Mouse (Mus musculus): ENCODE data around the gene Msh5. TPM values are rescaled to one million over a fixed set of nuclear protein-coding genes. Genes with fewer than 3 reads are reported as not detected.
A peak's percentile ranks its signal among the peaks of the same experiment; 100 is the strongest.
"Not testable (repeated sequence)": the region's sequence is repeated elsewhere in the genome, so short reads cannot be mapped to it uniquely, and the experiment has no call there.

Msh5 gene
- total RNA-seq, 2 experiments from 2014 or later: 0.62 to 0.73 TPM

DNA sequence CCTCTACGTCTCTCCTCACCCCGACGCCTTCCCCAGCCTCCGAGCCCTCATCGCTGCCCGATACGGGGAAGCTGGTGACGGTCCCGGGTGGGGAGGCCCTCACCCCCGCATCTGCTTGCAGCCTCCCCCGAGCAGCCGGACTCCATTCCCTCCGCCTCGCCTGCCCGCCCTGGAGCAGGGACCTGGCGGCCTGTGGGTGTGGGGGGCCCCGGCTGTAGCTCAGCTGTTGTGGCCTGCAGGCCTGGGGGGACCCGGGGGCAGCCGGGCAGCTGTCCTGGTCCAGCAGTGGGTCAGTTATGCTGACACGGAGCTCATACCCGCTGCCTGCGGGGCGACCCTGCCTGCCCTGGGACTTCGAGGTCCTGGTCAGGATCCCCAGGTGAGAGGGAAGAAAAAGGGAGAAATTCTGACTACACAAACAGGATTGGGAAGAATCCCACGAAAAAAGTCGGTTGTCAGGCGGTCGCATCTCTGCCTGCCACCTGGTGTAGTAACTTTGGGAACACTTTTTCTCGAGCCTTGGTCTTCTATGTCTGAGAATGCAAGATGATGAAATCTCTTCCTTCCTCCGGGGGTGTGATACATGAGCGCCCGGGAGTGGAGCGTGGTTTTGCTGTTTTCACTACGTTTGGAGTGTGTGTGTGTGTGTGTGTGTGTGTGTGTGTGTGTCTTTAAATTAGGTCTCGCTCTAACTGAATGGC lies 44.9 kb downstream of the Msh5 start:
- DNase-seq: peak; percentile 26 to 31

DNA sequence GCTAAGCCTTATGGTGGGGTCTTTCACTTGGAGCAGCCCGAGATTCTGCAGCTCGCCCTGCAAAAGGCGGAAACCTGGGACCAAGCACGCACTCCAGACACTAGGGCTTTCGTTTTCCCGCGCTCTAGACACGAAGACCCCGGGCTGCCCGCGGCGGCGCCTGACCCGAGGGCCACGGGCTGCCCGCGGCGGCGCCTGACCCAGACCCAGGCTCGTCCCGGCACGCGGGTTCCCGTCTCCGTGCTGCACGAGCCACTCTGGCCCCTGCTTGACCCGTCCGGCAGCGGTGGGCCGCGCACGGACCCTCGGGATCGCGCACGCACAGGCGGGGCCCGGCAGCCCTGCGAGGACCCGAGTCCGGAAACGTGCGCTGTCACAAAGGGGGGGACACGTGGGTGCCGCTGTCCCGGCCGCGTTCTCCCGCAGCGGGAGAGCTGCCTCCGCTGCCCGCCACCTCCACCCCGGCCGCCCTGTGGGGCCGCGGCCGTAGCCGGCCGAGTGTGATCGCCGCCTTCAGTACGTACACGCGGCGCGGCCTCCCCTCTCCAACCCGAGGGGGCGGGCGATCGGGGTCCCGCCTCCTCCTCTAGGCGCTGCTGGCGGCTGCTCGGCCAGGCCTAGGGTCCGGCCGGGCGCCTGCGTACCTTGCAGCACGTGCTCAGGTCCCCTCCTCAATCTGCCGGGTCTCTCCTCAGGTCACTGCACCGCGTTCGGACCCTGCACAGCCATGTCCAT lies 45.7 kb downstream of the Msh5 start, which contains the start of gene Vars:
Gene Vars, plus strand, starts transcription at position 271 of the 735 bp plus-strand sequence.
- DNase-seq: peak; percentile 85 to 86

DNA sequence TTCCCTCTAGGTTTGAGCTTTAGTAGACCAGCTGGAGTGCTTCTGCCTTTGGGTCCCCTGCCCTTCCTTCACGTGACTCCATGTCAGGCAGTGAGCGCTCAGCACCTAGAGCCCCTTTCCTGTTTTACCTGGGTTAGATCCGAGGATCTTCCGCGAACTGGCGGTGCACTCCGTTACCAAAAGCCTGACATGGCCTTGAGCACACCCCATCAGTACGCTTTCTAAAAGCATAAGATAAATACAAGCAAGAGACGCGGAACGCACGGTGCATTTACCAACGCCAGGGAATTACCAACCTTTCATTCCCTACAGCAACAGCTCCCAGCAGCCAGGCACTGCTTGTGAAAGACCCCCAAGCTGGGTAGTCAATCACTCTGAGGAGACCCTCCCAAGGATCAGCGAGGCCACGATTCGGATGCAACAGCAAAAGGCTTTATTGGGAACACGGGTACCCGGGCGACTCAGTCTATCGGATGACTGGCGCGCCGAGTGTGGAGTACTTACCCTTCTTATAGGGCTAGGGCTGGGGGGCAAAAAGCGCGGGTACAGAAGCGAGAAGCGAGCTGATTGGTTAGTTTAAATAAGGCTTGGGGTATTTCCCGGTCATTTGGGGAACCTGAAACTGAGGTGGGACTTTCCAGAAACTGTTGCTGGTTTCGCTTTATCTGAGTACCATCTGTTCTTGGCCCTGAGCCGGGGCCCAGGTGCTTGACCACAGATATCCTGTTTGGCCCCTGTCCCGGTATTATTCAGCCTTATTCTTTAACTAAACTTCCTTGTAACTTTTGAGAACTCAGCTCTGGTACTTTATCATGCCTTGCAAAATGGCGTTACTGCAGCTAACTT lies 46.5 kb downstream of the Msh5 start:
- not testable (repeated sequence) for DNase-seq

DNA sequence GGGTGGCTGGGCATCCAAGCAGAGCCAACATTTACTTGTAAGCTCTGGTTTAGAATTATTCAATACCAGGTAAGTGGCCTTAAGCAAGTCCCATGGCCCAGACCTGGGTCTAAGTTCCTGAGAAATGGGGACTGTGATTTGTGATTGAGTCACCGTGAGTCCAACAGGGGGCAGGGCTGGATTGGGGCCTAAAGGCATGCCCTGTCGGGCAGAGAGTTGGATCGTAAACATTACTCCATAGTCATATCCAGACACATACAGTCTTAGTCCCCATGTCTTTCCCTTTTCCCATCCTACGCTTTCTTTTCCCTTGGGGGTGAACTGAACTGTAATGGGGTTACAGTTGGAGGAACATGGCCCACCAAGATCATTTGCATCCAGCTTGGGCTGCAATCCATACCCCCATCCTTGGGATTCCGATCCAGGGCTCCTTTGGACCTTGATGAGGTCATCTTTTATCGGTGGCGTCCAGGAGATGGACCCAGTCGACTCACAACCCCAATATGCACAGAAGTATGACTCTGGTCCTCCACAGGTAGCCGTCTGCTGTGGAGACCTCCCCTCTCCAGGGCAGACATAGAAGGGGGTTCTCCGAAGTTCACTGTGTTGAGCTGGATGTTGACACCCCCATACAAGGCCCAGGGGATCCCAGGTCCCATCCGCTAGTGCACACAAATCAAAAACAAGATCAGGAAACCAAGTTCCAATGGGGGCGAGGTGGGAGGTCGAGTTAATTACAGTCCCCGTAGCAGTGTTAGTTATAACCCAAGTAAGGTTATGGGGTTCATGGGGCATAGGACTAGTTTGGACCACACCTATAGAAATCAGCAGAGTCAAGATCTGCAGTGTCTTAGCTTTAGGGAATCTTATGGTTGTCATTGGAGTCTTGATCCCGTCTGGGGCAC lies 47.8 kb downstream of the Msh5 start:
- DNase-seq: no peak

DNA sequence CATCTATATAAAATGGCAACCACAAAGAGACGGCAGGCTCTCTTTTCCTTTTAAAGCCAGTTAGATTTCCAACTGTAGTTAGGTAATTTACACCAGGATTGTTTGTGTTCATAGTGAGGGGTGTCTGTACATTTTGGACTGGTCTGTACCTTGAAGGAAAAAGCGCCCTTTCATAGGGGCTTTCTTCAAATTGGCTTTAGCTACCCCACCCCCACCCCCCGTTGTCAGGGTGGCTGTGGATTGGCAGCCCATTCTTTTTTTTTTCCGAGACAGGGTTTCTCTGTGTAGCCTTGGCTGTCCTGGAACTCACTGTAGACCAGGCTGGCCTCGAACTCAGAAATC lies 49.4 kb downstream of the Msh5 start:
- no peak for DNase-seq

DNA sequence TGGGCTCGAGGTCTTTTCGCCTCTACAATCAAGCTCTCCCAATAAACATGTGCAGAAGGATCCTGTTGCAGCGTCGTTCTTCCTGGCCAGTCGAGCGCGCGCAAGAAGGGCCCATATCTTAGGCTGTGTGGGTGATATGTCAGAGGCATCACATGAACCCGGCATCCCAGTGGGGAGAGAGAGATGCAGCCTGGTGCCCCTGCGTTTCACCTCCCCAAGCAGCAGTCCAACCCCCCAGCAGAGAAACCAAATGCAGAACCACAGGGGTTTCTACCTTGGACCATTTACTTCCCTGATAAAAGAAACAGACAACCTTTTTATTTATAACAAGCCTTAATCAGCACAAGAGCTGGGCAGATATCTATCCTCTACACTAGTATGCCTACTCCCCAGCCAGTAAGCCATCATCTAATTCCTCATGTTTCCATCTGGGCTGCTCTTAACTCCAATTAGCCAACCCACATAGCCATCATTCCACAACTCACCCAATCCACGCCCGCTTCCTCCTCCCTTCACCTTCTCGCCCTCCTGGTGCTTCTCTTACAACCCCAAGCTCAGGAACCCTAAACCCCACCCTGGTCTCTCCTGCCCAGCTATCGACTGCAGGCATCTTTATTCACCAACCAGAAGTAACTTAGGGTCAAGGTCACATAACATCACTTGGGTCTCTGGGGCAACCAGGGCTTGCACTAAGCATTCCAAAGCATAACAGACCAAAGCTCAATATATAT lies 50.0 kb downstream of the Msh5 start:
- DNase-seq: no peak

DNA sequence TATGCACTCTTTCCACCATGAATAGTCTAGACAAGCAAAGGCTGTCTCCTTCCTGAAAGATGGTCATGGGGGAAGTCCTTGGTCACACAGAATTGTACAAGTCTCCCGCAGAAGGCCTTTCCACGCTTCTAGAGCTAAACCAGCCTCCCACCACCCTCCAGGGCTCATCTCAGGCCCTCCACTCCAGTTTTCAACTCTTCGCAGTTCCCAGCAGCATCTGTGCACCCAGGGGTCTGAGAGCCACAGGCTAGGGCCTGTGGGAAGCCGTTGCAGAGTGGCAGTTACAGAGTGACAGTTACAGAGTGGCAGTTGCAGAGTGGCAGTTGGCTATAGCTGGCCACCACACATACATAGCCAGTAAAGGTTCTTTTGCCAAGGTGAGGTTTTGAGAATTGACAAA lies 50.6 kb downstream of the Msh5 start:
- DNase-seq: not testable (repeated sequence)

DNA sequence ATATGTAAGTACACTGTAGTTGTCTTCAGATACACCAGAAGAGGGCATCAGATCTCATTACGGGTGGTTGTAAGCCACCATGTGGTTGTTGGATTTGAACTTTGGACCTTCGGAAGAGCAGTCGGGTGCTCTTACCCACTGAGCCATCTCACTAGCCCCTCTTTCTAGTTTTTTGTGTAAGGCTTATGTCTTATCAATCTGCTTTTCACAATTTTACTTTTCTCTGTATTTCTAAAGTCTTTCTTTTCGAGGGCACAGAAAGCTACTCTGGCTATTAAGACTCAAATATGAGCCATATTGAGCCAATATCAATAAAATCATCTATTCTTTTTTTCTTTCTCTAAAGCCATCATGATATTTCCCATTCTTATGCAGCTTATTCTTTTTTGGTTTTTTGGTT lies 51.4 kb downstream of the Msh5 start:
- DNase-seq: not testable (repeated sequence)

DNA sequence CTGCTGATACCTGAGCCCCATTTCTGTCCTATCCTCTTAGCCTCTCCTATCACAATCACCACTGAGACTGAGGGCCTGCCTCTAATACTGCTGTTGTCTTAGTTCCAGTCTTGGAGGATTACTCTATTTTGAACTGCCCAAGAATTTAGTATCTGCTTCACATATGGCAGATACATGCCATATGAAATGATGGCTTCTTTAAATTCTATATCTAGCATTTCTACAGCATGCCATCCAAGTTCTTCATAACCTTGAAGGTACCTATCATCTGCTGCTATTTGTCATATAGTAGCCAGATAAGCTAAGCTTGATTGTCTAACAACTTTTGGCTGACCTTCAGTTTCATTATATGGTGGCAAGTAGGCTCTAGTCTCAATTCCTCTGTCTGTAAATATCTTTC lies 51.8 kb downstream of the Msh5 start:
- no peak for DNase-seq

DNA sequence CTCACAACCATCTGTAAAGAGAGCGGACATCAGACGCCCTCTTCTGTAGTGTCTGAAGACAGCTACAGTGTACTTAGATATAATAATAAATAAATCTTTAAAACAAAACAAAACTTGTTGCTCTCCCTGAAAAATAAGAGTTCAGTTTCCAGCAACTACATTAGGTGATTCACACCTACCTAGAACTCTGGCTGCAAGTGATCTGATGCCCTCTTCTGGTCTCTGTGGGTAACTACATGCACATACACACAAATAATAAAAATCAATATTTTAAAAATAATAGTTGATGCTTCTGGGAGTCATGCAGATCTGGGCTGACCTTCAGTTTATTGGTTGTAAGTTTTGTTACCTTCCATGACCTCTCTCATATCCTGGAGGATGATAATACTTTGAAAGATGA lies 62.3 kb downstream of the Msh5 start:
- no peak for DNase-seq

DNA sequence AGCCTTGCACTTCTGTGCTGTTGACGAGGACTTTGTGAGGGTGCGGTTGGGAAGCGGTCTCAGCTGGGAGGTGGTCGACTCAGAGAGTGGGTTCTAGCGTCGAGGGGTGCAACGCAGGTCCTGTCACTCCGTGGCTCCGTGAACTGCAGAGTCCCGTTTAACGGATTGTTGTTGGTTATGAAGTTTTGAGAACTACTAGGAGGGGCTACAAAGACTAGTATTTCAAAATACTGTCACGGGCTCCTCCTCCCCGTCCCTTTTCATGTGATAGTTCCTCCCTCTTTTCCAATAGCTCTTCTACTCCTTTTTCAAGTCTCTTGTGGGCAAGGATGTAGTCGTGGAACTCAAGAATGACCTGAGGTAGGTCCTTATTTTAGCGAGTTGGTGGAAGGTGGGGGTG lies 64.2 kb downstream of the Msh5 start:
- no peak for DNase-seq

DNA sequence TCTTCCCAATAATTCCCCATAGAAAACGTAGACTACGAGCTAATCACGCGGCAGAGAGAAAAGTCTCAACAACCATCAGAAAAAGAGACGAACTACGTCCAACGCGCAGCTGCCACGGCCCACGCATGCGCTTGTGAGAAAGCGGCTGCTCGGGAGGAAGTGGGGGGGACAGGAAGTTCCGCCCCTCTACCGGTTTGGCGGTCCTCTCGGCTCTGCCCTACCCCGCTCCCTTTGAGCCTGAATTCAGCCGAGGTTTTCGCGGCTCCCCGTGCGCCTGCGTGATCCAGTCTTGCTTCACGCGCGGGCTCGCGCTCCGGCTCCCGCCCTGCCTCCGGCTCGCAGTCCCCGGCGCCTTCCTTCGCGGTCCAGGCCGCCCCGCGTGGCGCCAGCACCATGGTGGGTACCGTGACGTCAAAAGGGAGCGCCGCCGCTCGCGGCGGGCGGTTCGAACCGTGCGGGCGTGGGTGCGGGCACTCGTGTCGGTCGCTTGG lies 64.8 kb downstream of the Msh5 start, which contains the start of gene Lsm2:
Gene Lsm2, plus strand, starts transcription at position 173 of the 491 bp plus-strand sequence.
- peak; percentile 95 to 96 for DNase-seq

DNA sequence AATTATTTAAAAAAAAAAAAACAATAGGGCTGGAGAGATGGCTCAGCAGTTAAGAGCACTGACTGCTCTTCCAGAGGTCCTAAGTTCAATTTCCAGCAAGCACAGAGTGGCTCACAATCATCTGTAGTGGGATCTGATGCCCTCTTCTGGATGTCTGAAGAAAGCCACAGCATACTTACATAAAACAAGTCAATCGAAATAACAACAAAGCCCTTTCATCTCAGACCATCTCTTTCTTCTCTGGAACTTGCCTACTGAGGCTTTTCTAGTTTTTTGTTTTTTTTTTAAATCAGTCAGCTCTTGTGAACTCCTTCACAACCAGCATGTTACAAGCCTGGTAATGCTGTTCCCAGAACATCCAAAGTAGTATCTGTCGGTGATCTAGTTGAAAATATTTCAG lies 65.9 kb downstream of the Msh5 start:
- no peak for DNase-seq

DNA sequence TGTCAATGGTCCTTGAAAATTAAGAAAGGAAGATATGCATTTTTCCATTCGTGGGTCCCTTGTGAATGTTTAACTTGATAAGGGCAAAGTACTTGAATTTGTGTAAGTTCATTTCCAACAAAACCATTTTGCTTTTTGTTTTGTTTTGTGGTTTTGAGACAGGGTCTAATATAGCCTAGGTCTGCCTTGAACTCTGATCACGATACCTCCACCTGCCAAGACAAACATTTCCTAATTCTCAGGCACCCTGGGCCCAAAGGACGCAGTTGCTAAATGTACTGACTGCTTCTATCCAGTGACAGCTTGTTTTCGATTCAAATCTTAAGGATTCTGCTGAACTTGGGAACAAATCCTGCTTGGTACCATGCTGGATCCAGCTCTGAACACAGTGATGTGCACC lies 66.9 kb downstream of the Msh5 start:
- DNase-seq: no peak

Other genes starting within 250 kb of the Msh5 start
- under 1 TPM in 1 of 2 experiments, not detected in 1; 0.32 TPM for gene Cyp21a1, start 242.2 kb downstream of the Msh5 start, total RNA-seq (2021)
- gene Stk19, start 209.8 kb downstream of the Msh5 start, total RNA-seq (2021): 10 to 100 TPM; 54.9 to 61.0 TPM
- 10 to 100 TPM; 37.1 to 43.9 TPM for gene Dxo, start 209.7 kb downstream of the Msh5 start, total RNA-seq (2021)
- gene Skiv2l, start 196.5 kb downstream of the Msh5 start, total RNA-seq (2021): 10 to 100 TPM; 69.5 to 72.4 TPM
- gene Nelfe, start 196.4 kb downstream of the Msh5 start, total RNA-seq (2021): 10 to 100 TPM; 29.2 to 32.1 TPM
- under 1 TPM in 1 of 2 experiments, not detected in 1; 0.23 TPM for gene Cfb, start 184.2 kb downstream of the Msh5 start, total RNA-seq (2021)
- 1 to 10 TPM; 6.9 to 8.0 TPM for gene Zbtb12, start 167.3 kb downstream of the Msh5 start, total RNA-seq (2021)
- gene Gm20547, start 164.7 kb downstream of the Msh5 start, total RNA-seq (2021): not detected
- gene C2, start 148.5 kb downstream of the Msh5 start, total RNA-seq (2021): 1 to 10 TPM in 1 of 2 experiments, under 1 TPM in 1; 0.22 to 2.0 TPM
- gene Ehmt2, start 148.3 kb downstream of the Msh5 start, total RNA-seq (2021): 100 to 1,000 TPM; 175 to 182 TPM
- under 1 TPM in 1 of 2 experiments, not detected in 1; 0.28 TPM for gene Slc44a4, start 132.3 kb downstream of the Msh5 start, total RNA-seq (2021)
- 10 to 100 TPM; 37.6 to 41.2 TPM for gene Neu1, start 115.5 kb downstream of the Msh5 start, total RNA-seq (2021)
- gene Hspa1b, start 87.5 kb downstream of the Msh5 start, total RNA-seq (2021): 10 to 100 TPM; 28.0 to 35.6 TPM
- not detected for gene Gm20481, start 76.8 kb downstream of the Msh5 start, total RNA-seq (2021)
- gene Hspa1a, start 74.6 kb downstream of the Msh5 start, total RNA-seq (2021): 10 to 100 TPM; 19.1 to 26.6 TPM
- gene Hspa1l, start 74.0 kb downstream of the Msh5 start, total RNA-seq (2021): under 1 TPM; 0.42 to 0.48 TPM
- gene Lsm2, start 64.9 kb downstream of the Msh5 start, total RNA-seq (2021): 10 to 100 TPM; 17.3 to 19.1 TPM
- 10 to 100 TPM; 45.1 to 50.1 TPM for gene Vars, start 45.8 kb downstream of the Msh5 start, total RNA-seq (2021)
- under 1 TPM; 0.22 to 0.33 TPM for gene Vwa7, start 30.2 kb downstream of the Msh5 start, total RNA-seq (2021)
- gene Sapcd1, start 18.7 kb downstream of the Msh5 start, total RNA-seq (2021): under 1 TPM; 0.62 to 0.94 TPM
- gene Clic1, start 3.2 kb upstream of the Msh5 start, total RNA-seq (2021): 10 to 100 TPM in 1 of 2 experiments, 1 to 10 TPM in 1; 6.7 to 11.5 TPM
- gene Ddah2, start 12.3 kb upstream of the Msh5 start, total RNA-seq (2021): 10 to 100 TPM; 16.0 to 18.0 TPM
- gene Ly6g6c, start 18.6 kb upstream of the Msh5 start, total RNA-seq (2021): not detected
- not detected for gene Mpig6b, start 19.4 kb upstream of the Msh5 start, total RNA-seq (2021)
- gene Ly6g6e, start 30.2 kb upstream of the Msh5 start, total RNA-seq (2021): 1 to 10 TPM; 3.6 to 5.4 TPM
- 1 to 10 TPM in 1 of 2 experiments, under 1 TPM in 1; 0.99 to 2.1 TPM for gene Ly6g6d, start 31.3 kb upstream of the Msh5 start, total RNA-seq (2021)
- not detected for gene Ly6g6f, start 38.9 kb upstream of the Msh5 start, total RNA-seq (2021)
- 100 to 1,000 TPM; 101 to 102 TPM for gene Abhd16a, start 42.5 kb upstream of the Msh5 start, total RNA-seq (2021)
- gene Ly6g5c, start 61.5 kb upstream of the Msh5 start, total RNA-seq (2021): not detected
- gene Ly6g5b, start 68.7 kb upstream of the Msh5 start, total RNA-seq (2021): under 1 TPM in 1 of 2 experiments, not detected in 1; 0.70 TPM
- 10 to 100 TPM; 13.0 to 15.2 TPM for gene Gpank1, start 74.7 kb upstream of the Msh5 start, total RNA-seq (2021)
- 100 to 1,000 TPM; 169 to 176 TPM for gene Csnk2b, start 75.3 kb upstream of the Msh5 start, total RNA-seq (2021)
- 10 to 100 TPM; 25.6 to 29.3 TPM for gene D17H6S53E, start 79.6 kb upstream of the Msh5 start, total RNA-seq (2021)
- gene Apom, start 85.3 kb upstream of the Msh5 start, total RNA-seq (2021): not detected
- gene Bag6, start 88.4 kb upstream of the Msh5 start, total RNA-seq (2021): 100 to 1,000 TPM; 304 to 319 TPM
- 100 to 1,000 TPM; 315 to 340 TPM for gene Prrc2a, start 118.2 kb upstream of the Msh5 start, total RNA-seq (2021)
- gene Aif1, start 129.3 kb upstream of the Msh5 start, total RNA-seq (2021): 10 to 100 TPM; 10.1 to 10.9 TPM
- 1 to 10 TPM; 7.1 to 7.7 TPM for gene Lst1, start 141.7 kb upstream of the Msh5 start, total RNA-seq (2021)
- under 1 TPM in 1 of 2 experiments, not detected in 1; 0.30 TPM for gene Ltb, start 147.7 kb upstream of the Msh5 start, total RNA-seq (2021)
- gene Tnf, start 155.3 kb upstream of the Msh5 start, total RNA-seq (2021): not detected
- under 1 TPM; 0.28 to 0.42 TPM for gene Lta, start 158.6 kb upstream of the Msh5 start, total RNA-seq (2021)
- not detected for gene Gm16181, start 174.1 kb upstream of the Msh5 start, total RNA-seq (2021)
- gene Atp6v1g2, start 186.9 kb upstream of the Msh5 start, total RNA-seq (2021): 100 to 1,000 TPM; 602 to 647 TPM
- gene Nfkbil1, start 189.0 kb upstream of the Msh5 start, total RNA-seq (2021): 10 to 100 TPM; 13.3 to 13.6 TPM
- gene Ddx39b, start 195.0 kb upstream of the Msh5 start, total RNA-seq (2021): 100 to 1,000 TPM; 220 to 232 TPM
- gene H2-D1, start 216.0 kb upstream of the Msh5 start, total RNA-seq (2021): 10 to 100 TPM; 13.4 to 18.0 TPM

All from layer of hippocampus, postnatal 36 days (tissue).